Mouse (Mus musculus): ENCODE results near the gene Gm6096. TPM values are rescaled to one million over a fixed set of nuclear protein-coding genes. Genes with fewer than 3 reads are reported as not detected.

The Gm6096 gene
- polyA plus RNA-seq, 1 experiment = not detected

DNA sequence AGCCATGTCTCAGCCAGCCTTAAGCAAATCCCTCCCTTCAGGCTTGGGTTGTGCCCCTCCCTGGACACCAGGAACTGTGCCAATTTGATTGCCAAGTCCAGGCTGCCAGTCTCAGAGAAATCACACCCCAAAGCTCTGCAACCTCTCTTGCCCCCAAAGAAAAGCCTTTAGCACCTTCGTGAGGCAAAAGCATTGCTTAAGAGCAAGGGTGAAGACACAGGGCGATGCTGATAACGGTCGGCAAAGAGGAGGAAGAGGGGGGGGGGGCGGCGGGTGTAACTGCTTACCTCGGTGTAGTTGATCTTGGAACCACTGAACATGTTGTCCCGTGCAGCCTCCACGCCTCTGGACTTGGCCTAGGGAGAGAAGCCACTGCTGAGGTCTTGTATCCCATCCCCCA, 22.2 kb upstream of the Gm6096 start:
- TF ChIP-seq POLR2A (IDR thresholded peaks at IDR 0.05; ENCODE audit: low read depth, low read length) (no peak), CTCF (conservative IDR thresholded peaks at IDR 0.05; ENCODE audit: insufficient read depth, insufficient read length, low read depth, low read length) (no peak)
- WGBS = 19% methylated on average over 9 of the region's 9 CpGs
- H3K4me1 ChIP-seq (ENCODE audit: control insufficient read depth, insufficient read depth, low read length) = peaks cover 7% of the 10 kb centered on the region; the same call in 1 of the 2 replicates
- no peaks in the 10 kb centered on the region for H3K27me3 ChIP-seq (replicated peaks; ENCODE audit: control insufficient read depth, insufficient read depth, low read length)
- peak; percentile 38 for DNase-seq
- peaks cover 2% of the 10 kb centered on the region; the same call in 1 of the 2 replicates for H3K36me3 ChIP-seq (ENCODE audit: control insufficient read depth, insufficient read depth, low read length)
- H3K27ac ChIP-seq (ENCODE audit: insufficient read depth, low read depth, low read length) = no peak overlapping the region
- H3K4me3 ChIP-seq (ENCODE audit: insufficient read depth, low read depth, low read length) = peak overlapping the region; percentile 9; the same call in 1 of the 2 replicates

DNA sequence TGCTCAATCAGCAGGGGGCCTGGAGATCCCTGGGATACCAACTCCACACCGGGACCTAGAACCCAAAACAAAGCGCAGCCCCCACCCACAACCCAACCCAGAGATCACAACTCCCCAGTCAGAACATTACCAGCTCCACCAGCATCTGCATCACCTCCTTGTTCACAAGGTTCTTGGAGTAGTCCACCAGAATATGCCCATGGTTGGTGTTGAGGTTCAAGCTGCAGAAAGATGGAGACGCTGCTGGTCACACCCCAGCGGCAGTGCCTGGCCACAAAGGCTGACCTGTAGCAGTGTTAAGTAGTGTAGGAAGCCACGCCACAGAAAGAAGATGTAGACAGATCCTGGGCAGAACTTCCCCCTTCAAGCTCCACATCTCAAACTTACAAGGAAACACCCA, 21.7 kb upstream of the Gm6096 start:
- Histone ChIP-seq H3K27ac (ENCODE audit: insufficient read depth, low read depth, low read length) (0 out of 2 replicates have a peak overlapping the region, but pooled peaks have one; percentile 92), H3K4me1 (ENCODE audit: control insufficient read depth, insufficient read depth, low read length) (peaks cover 7% of the 10 kb centered on the region; the same call in 1 of the 2 replicates), H3K27me3 (replicated peaks; ENCODE audit: control insufficient read depth, insufficient read depth, low read length) (no peaks in the 10 kb centered on the region), H3K36me3 (ENCODE audit: control insufficient read depth, insufficient read depth, low read length) (peaks cover 2% of the 10 kb centered on the region; the same call in 1 of the 2 replicates), H3K4me3 (ENCODE audit: insufficient read depth, low read depth, low read length) (peak overlapping the region; percentile 81)
- TF ChIP-seq POLR2A (IDR thresholded peaks at IDR 0.05; ENCODE audit: low read depth, low read length) (no peak), CTCF (conservative IDR thresholded peaks at IDR 0.05; ENCODE audit: insufficient read depth, insufficient read length, low read depth, low read length) (no peak)
- DNase-seq = no peak
- WGBS = 15% methylated on average over 5 of the region's 5 CpGs

DNA sequence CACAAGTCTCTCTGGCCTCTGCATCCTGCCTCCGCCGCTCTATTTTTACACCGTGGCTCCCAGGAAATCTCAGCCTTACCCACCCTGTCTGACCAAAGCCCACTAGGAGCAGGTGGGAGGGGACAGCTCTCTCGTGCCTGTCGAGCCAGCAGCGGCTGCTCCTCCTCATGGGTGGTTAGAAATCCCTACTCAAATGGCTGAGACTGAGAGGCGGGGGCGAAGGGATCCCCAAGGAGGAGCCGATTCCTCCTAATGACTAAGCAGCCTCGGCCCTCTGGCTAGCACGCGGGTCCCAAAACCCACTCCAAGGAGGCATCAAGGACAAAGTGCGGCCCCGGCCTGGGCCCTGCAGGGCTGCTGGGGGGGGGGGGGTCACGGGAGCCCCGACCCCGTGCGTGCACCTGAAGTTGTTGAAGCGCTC, 21.1 kb upstream of the Gm6096 start:
- peak; percentile 51 for DNase-seq

DNA sequence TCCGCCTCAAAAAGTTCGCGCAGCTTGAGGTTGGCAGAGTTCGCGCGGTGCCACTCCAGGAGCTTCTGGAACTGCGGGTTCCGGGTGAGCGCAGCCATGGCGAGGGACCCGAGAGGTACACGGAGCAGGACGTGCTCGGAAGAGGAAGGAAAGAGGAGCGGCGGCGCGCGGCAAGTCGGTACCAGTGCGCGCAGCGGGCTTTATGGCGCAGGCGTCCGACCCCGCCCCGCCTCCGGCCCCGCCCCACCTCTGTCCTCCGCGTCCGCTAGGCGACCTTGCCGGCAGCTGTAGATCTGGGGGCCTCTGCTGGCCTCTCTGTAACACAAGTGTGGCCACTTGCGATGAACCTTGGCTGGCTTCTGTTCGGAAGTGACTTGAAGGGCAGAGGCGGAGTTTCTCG, 20.7 kb upstream of the Gm6096 start, which contains the start of gene Gpi1:
Gene Gpi1, minus strand, starts transcription at position 221 of the 400 bp plus-strand sequence.
- H3K36me3 ChIP-seq (ENCODE audit: control insufficient read depth, insufficient read depth, low read length) = peaks cover 2% of the 10 kb centered on the region; the same call in 1 of the 2 replicates
- under 1% methylated on average over 39 of the region's 39 CpGs for WGBS
- peak within 1 kb of the TSS; percentile 92 for H3K27ac ChIP-seq (ENCODE audit: insufficient read depth, low read depth, low read length)
- no peaks in the 10 kb centered on the region for H3K27me3 ChIP-seq (replicated peaks; ENCODE audit: control insufficient read depth, insufficient read depth, low read length)
- peak; percentile 91 for DNase-seq
- peaks cover 7% of the 10 kb centered on the region; the same call in 1 of the 2 replicates for H3K4me1 ChIP-seq (ENCODE audit: control insufficient read depth, insufficient read depth, low read length)
- peak; percentile 24; the same call in 1 of the 2 replicates for TF ChIP-seq CTCF (conservative IDR thresholded peaks at IDR 0.05; ENCODE audit: insufficient read depth, insufficient read length, low read depth, low read length)
- peak; percentile 93 for TF ChIP-seq POLR2A (IDR thresholded peaks at IDR 0.05; ENCODE audit: low read depth, low read length)
- H3K4me3 ChIP-seq (ENCODE audit: insufficient read depth, low read depth, low read length) = peak within 1 kb of the TSS; percentile 81

More for the DNA sequence above, 21.1 kb upstream of the Gm6096 start:
- peaks cover 7% of the 10 kb centered on the region; the same call in 1 of the 2 replicates for H3K4me1 ChIP-seq (ENCODE audit: control insufficient read depth, insufficient read depth, low read length)
- H3K4me3 ChIP-seq (ENCODE audit: insufficient read depth, low read depth, low read length) = peak overlapping the region; percentile 81
- H3K27me3 ChIP-seq (replicated peaks; ENCODE audit: control insufficient read depth, insufficient read depth, low read length) = no peaks in the 10 kb centered on the region
- H3K27ac ChIP-seq (ENCODE audit: insufficient read depth, low read depth, low read length) = peak overlapping the region; percentile 92
- TF ChIP-seq CTCF (conservative IDR thresholded peaks at IDR 0.05; ENCODE audit: insufficient read depth, insufficient read length, low read depth, low read length) = no peak
- no peak for TF ChIP-seq POLR2A (IDR thresholded peaks at IDR 0.05; ENCODE audit: low read depth, low read length)
- WGBS = 1% methylated on average over 19 of the region's 19 CpGs
- peaks cover 2% of the 10 kb centered on the region; the same call in 1 of the 2 replicates for H3K36me3 ChIP-seq (ENCODE audit: control insufficient read depth, insufficient read depth, low read length)

DNA sequence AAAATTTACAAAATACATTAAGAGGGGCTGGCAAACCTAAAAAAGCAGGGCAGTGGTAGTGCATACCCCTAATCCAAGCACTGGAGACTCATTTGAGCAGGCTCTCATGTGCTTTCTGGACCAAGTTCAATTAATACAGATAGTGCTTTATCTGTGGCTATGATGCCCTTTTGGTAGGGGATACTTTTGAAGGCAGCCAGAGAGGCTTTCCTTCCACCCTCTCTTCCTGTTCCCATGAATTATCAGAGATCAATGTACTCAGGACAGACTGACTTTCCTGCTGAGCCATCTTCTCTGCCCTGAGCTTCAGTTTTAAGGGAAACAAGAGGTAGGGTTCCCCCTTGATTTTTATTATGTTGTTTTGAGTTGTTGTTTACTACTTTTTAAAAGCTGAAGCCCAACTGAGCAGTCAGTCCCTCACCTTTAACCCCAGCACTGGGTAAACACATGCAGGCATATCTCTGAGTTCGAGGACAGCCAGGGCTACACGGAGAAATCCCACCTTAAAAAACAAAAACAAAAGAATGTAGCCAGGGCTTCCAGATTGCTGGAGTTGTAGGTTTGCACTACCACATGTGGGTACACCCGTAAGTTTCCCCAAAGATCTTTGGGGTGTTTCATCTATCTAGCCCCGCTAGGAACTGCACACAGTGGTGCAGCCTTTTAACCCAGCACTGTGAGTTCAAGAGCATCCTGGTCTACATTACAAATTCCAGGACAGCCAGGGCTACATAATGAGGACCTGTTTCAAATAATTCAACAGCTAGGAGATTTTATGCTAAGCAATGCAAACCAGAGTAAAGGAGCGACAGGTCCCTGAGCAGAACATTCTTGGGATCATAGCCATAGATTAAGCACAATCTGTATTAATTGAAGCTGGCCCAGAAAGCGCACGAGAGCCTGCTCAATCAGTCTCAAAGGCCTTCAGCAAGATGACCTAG, 17.8 kb upstream of the Gm6096 start:
- 42% methylated on average over 7 of the region's 7 CpGs for WGBS
- Histone ChIP-seq H3K27me3 (replicated peaks; ENCODE audit: control insufficient read depth, insufficient read depth, low read length) (no peaks in the 10 kb centered on the region), H3K4me3 (ENCODE audit: insufficient read depth, low read depth, low read length) (peak overlapping the region; percentile 63), H3K27ac (ENCODE audit: insufficient read depth, low read depth, low read length) (peak overlapping the region; percentile 99), H3K4me1 (ENCODE audit: control insufficient read depth, insufficient read depth, low read length) (peaks cover 5% of the 10 kb centered on the region; the same call in 1 of the 2 replicates), H3K36me3 (ENCODE audit: control insufficient read depth, insufficient read depth, low read length) (no peaks in the 10 kb centered on the region)
- DNase-seq = no peak
- no peak for TF ChIP-seq CTCF (conservative IDR thresholded peaks at IDR 0.05; ENCODE audit: insufficient read depth, insufficient read length, low read depth, low read length)
- TF ChIP-seq POLR2A (IDR thresholded peaks at IDR 0.05; ENCODE audit: low read depth, low read length) = no peak

DNA sequence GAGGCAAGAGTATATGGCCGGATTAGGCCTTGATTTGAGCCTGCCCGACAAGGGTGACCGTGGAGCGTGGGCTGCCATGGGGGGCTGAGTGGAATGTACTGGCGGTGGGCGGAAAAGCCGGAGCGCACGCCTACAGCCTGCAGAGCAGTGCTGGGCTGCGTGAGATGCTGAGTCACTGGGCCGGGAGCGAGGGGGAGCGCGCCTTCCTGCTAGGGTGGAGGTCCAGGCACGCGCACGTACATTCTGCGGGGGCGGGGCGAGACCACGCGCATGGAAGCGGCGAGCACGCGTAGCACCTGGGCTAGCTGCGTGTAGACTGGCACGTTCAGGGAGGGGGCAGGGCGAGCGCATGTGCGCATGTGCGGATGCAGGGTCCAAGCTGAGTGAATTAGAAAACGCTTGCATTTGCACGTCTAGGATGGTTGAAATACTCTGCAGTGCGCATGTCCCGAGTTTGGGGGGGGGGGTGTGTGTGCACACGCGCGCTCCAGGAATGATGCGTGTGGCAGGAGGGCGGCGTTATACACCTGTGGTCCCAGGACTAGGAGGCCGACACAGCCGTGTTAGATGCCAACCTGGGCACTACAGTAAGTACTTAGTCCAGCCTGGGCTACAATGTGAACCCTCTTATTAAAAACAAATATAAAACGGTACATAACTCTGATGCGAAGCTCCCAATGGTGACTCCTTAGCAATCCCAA, 16.8 kb upstream of the Gm6096 start:
- Histone ChIP-seq H3K27ac (ENCODE audit: insufficient read depth, low read depth, low read length) (peak overlapping the region; percentile 99), H3K4me3 (ENCODE audit: insufficient read depth, low read depth, low read length) (peak overlapping the region; percentile 63), H3K36me3 (ENCODE audit: control insufficient read depth, insufficient read depth, low read length) (no peaks in the 10 kb centered on the region), H3K4me1 (ENCODE audit: control insufficient read depth, insufficient read depth, low read length) (peaks cover 5% of the 10 kb centered on the region; the same call in 1 of the 2 replicates), H3K27me3 (replicated peaks; ENCODE audit: control insufficient read depth, insufficient read depth, low read length) (no peaks in the 10 kb centered on the region)
- DNase-seq = peak; percentile 100
- TF ChIP-seq POLR2A (IDR thresholded peaks at IDR 0.05; ENCODE audit: low read depth, low read length) (peak; percentile 92), CTCF (conservative IDR thresholded peaks at IDR 0.05; ENCODE audit: insufficient read depth, insufficient read length, low read depth, low read length) (no peak)
- under 1% methylated on average over 46 of the region's 46 CpGs for WGBS

Measured in kidney, adult 2 months (tissue).